Mouse (Mus musculus): Measurements from ENCODE around the gene Elmo1. TPM values are rescaled to one million over a fixed set of nuclear protein-coding genes. Genes with fewer than 3 reads are reported as not detected.

The Elmo1 gene
- total RNA-seq, 4 experiments from 2014 or later = 71.7 to 78.6 (median 74.5) TPM

DNA sequence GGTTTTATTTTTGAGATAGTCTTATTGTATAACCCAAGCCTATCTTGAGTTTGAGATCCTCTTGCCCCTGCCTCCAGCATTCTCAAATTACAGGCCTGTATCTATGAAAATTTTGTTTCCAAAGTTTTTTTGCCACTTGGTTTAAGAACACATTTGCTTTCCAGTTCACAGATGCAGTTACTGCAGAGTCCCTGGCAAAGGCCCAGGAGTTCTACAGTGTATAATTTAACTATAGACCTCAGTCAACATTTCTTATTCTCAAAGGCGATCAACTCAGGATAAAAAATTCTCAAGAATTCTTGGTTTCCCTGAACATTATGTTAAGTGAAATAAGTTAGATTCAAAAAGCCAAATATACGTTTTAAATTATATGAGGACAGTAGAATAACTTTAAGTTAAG is 115.3 kb downstream of the Elmo1 start:
- DNase-seq (ENCODE audit: low spot score in 2 of 2) = no peak

GRCm38 (mm10) chr13:20207126-20207525 is 116.7 kb downstream of the Elmo1 start:
- DNase-seq (ENCODE audit: low spot score in 2 of 2) = peak in 1 of 2 experiments; percentile 30

- no peak for DNase-seq (ENCODE audit: low spot score in 2 of 2)
Measured at GRCm38 (mm10) chr13:20207950-20208642, 117.7 kb downstream of the Elmo1 start.

GRCm38 (mm10) chr13:20208867-20209266 is 118.5 kb downstream of the Elmo1 start:
- no peak for DNase-seq (ENCODE audit: low spot score in 2 of 2)

DNA sequence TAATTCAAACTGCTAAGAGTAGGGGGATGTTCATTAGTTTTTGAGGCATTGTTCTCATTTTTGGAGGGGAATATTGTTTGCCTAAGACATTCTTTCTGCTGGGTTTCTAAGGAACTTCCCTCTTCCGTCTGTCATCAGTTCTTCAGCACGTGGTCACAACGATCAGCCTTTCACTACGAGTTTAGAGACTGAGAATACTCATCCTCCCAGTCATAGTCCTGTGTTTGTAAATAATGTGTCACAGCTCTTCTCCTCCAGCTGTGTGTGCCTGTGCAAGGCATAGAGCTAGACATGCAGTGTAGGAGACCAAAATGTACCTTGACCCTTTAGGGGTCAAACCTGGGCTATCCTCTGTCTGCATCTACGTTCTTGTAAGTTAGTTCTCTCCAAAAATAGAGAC is 121.4 kb downstream of the Elmo1 start:
- no peak for DNase-seq (ENCODE audit: low spot score in 2 of 2)

DNA sequence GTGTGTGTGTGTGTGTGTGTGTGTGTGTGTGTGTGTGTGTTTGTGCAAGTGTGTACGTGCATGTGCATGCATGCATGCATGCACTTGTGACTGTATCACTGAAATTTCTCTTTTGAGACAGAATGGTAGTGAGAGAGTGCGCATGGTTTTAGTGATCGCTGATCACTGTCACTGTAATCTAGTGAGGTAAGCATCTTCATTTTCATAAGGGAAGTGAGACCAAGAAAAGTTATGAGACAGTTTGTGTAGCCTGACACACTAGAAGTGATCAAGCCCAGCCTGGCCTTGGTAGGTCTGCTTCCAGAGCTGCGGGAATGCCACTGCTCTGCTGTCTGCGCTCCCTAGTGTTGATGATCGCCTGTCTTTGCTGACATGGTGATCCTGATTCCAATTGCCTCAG is 122.3 kb downstream of the Elmo1 start:
- DNase-seq (ENCODE audit: low spot score in 2 of 2) = no peak

GRCm38 (mm10) chr13:20213861-20214260 is 123.5 kb downstream of the Elmo1 start:
- no peak for DNase-seq (ENCODE audit: low spot score in 2 of 2)

DNA sequence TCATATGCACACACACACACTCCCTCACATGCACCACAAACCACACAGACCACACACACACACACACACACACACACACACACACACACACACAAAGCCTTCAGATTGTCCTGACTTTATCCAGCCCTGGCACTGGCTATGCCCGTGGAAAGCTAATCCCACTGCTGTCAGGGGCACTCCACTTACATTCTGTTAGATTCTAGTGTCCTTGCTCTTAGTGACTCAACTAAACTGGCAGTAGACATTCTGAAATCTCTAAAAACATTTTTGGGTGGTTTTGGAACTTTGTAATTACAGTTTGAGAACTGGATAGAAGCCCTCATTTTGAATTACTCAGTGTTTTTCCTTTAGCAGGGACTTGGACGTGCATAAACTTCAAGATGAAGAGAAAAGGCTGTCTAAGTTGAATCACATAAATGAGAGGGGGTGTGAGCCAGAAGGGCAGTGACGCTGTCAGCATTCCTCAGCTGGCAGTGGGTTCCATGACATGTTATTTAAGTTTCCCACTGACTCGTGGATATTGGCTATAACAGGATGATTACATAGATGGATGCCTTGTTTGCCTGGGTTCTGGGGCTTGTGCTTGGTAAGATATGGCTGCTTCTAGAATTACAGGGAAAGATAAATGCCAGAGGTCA is 127.2 kb downstream of the Elmo1 start:
- no peak for DNase-seq (ENCODE audit: low spot score in 2 of 2)

DNA sequence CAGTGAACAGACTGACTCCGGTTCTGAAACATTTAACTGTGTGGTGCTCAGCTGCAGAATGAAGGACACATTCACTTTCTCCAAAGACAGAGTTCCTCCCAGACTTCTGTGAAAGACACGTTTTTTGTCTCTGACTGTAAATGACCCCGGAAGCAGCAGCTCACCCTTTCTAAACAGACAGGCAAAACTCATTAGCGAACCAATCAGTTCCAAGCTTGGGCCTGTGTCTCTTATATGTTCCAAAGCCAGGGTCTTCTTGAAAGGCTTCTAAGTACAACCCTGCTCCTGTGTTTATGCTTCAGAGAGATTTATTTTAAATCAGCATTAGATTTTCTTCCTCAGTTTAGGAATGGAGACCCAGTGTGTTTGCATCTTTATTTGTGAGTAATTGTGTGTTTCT is 127.7 kb downstream of the Elmo1 start:
- DNase-seq (ENCODE audit: low spot score in 2 of 2) = no peak

DNA sequence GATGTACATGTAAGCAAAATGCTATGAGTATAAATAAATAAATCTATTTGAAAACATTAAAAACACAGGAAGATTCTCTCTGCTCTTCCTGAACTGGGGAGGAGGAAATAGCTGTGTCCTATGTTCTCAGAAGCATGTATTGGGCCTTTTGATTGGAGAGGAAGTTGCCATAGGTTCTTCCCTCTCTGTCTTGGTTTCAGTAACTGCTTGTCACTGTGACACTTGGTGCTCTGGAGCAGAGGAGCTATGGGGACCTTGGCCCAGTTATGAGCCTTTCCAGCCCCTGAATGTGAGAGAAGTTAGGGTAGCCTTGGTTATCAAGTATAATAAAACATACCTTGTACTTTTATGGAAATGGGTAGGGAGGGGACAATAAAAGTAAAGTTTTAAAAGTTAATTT is 130.0 kb downstream of the Elmo1 start:
- no peak for DNase-seq (ENCODE audit: low spot score in 2 of 2)

- peak in 1 of 2 experiments; percentile 44 for DNase-seq (ENCODE audit: low spot score in 2 of 2)
Measured at GRCm38 (mm10) chr13:20227923-20228705, 137.7 kb downstream of the Elmo1 start.

- no peak for DNase-seq (ENCODE audit: low spot score in 2 of 2)
Measured at GRCm38 (mm10) chr13:20231837-20232728, 141.7 kb downstream of the Elmo1 start.

- DNase-seq (ENCODE audit: low spot score in 2 of 2) = no peak
Measured at GRCm38 (mm10) chr13:20233707-20234106, 143.3 kb downstream of the Elmo1 start.

DNA sequence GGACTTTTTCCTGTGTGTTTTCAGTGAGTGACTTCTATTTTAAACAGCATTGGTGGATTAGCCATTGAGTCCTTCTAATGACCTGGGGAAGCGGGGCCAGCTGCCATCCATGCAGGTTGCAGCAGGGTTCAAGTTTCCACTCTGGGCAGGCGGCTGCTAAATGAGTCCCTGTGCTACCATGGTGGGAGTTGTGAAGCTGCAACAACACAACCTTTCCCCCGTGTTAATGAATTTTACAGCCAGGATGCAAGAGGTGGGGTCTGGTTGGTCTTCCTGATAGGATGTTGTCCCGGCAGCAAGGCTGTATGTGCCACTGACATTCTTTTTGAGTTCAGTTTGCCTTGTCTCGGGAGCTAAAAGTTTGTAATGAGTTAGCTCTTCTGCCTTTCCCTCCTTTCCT is 147.2 kb downstream of the Elmo1 start:
- DNase-seq (ENCODE audit: low spot score in 2 of 2) = no peak

GRCm38 (mm10) chr13:20238146-20238545 is 147.8 kb downstream of the Elmo1 start:
- no peak for DNase-seq (ENCODE audit: low spot score in 2 of 2)

GRCm38 (mm10) chr13:20238743-20239142 is 148.3 kb downstream of the Elmo1 start:
- no peak for DNase-seq (ENCODE audit: low spot score in 2 of 2)

DNA sequence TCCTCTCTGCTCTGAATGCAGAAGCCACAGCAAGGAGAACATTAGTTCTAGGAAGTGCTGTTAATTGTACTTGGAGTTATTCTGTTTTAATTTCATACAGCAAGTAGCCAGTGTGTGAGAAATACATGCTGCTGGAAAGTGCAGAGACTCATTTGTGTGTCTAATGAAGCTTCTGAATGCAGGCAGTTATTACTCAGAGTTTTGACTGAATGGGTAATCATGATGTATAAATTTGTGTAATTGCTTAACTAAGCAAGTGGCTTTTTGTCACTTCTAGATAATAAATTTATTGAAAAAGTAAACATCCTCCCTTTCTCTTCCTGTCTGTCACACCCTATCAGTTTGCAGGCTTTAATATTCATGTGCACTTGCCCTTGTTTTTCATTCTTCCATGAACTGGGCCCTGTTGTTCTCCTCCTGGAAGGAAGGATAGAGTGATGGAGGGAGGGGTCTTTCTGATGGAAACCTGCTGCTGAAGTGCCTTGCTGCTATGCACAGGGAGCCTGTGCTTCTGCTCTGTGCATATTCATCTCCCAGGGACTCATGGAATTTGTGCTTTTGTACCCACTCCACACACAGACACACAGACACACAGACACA is 159.8 kb downstream of the Elmo1 start:
- DNase-seq (ENCODE audit: low spot score in 2 of 2) = no peak

GRCm38 (mm10) chr13:20254911-20255310 is 164.5 kb downstream of the Elmo1 start:
- no peak for DNase-seq (ENCODE audit: low spot score in 2 of 2)

DNA sequence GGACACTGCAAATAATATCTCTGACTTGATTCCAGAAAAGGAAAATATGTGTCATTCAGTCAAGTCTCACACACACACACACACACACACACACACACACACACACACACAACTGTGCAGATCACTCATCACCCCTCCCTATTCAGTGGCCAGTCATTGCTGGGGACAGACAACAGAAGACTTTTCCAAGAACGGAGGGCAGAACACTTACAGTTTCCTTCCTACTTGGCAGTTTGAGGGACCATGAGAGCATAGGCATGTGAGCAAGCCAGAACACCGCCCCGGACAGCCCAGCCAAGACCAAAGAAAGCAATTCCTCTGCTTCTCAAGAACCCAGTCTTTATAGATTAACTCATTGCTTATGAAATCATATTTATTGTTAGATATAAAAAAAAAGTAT is 165.0 kb downstream of the Elmo1 start:
- no peak for DNase-seq (ENCODE audit: low spot score in 2 of 2)

DNA sequence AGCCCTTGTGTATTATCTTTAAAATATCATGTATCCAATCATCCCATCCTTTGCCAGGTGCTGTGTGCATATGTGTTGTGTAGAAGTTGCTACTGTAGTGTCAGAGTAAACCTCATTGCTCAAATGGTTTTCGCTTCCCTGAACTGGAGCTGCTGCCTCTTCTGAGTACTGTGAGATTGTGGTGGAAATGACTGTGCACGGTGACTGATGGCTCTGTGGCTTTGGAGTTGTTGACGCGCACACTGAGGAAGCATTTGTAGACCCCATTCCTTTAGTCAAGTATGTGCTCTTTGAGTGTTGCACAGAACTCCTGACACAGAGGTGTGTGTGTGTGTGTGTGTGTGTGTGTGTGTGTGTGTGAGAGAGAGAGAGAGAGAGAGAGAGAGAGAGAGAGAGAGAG is 166.2 kb downstream of the Elmo1 start:
- no peak for DNase-seq (ENCODE audit: low spot score in 2 of 2)
